Mouse (Mus musculus) kidney, postnatal 36 days (tissue): Measurements from ENCODE around the gene C1qtnf3.
"Not testable (repeated sequence)": the region's sequence is repeated elsewhere in the genome, so short reads cannot be mapped to it uniquely, and the experiment has no call there.

Experiments
- DNase-seq, 2 experiments: peaks; one replicate each; pipeline ENCODE4 v3.0.0; 2021 to 2022; ENCODE audit warnings: mixed read lengths in 2 of 2

C1qtnf3 gene

GRCm38 (mm10) chr15:10959277-10960026 is 7.3 kb downstream of the C1qtnf3 start:
- peak; percentile 55 to 72 for DNase-seq

DNA sequence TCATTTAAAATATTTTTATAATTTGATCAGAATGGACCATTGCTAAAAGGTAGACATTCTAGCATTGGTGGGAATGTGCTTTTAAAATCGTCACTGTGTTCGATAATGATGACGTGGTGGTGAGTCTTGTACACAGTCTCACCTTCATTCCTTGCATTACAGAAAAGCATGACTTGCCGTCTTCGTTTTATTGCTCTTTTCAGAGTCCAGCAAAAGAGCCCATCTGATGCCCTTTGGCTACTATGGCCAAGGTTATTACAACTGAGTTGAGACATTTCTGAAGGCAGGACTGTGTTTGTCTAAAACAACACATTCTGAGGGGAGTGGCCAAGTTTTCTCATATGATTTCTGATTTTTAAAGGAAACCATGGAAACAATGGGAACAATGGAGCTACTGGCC is 8.1 kb downstream of the C1qtnf3 start:
- DNase-seq, result no peak

DNA sequence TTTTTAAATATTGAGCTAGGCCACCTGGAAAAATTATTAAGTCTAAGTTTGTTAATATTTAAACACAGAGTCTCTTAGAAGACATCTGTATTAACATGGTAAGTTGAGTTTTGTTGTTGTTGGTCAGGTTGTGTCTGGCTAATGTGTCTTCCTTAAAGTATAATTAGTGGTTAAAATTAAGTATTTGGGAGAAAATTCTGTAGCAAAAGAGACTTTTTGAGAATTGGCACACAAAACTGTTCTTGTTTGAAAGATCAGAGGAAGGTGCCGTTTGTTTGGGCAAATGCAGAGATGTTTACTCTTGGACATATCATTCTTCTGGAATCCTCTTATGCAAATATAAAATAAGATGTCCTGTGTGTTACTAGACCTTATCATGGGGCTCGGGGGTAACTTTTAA is 10.5 kb downstream of the C1qtnf3 start:
- no peak for DNase-seq

GRCm38 (mm10) chr15:10969439-10969838 is 17.3 kb downstream of the C1qtnf3 start:
- DNase-seq, result no peak

- DNase-seq, result peak; percentile 47 to 53
Measured at GRCm38 (mm10) chr15:10970777-10971176, 18.6 kb downstream of the C1qtnf3 start.

- no peak for DNase-seq
Measured at GRCm38 (mm10) chr15:10977151-10977550, 25.0 kb downstream of the C1qtnf3 start.

DNA sequence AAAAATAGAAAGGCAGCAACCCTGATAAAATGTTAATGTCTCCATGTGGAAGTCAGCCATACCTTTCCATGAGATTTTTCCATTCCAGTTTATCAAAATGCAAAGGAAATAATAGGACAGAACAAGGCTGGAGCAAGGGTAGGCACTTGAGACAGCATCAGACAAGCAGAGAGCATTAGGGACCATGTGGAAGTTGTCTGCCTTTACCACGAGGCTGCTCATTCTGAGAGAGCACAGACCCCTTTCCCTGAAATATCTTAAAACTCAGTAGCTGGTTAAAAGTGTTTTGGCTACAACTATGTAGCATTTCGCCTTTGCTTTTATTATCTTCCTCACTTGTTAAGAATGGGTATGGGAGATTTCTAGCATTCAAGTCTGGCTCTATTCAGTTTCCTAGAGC is 28.6 kb downstream of the C1qtnf3 start:
- DNase-seq, result no peak

DNA sequence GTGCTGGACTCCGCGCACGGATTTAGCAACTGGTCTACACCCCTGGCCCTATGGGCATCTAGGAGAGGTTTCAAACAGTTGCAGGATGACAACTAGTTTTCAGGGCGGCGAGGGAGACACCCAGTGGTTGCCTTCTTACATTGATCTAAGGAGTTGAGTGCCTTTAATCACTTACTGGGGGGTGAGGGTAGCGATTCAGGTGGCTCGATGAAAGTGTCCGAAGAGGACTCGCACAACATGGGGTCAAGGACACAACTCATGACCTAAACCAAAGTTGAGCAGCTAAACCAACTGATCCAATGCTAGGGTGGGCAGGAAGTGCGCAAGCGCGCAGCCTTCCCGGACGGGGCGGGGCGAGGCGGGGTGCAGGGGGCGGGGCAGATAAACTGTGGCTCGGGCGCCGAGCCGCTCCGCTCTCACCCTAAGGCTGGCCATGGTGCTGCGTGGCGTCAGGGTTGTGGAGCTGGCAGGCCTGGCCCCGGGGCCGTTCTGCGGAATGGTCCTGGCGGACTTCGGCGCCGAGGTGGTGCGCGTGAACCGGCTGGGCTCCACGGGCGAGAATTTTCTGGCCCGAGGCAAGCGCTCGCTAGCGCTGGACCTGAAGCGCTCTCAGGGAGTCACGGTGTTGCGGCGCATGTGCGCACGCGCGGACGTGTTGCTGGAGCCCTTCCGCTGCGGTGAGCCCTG is 29.4 kb downstream of the C1qtnf3 start, which contains the start of gene Amacr:
TSS of gene Amacr (plus strand) at position 380 of the 687 bp plus-strand sequence.
- peak; percentile 89 to 93 for DNase-seq

DNA sequence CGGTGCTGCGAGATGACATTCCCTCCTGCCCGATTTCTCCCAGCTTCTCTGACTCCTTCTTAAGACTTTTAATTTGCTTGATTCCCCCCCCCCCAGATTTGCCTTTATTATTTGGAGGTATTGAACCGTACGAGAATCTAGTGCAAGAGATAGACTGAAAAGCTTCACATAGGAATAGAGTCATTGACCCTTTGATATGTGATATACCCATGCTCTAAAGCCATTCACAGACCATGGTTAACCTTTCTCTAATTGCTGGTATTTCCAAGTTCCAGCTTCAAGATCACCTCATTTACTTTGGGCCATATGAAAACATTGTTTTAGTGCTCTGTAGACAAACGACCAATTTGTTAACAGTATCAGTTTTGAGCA is 29.9 kb downstream of the C1qtnf3 start:
- no peak for DNase-seq

GRCm38 (mm10) chr15:10985756-10986155 is 33.6 kb downstream of the C1qtnf3 start:
- DNase-seq, result peak; percentile 51 to 81

GRCm38 (mm10) chr15:10986477-10986876 is 34.3 kb downstream of the C1qtnf3 start:
- DNase-seq, result not testable (repeated sequence)

DNA sequence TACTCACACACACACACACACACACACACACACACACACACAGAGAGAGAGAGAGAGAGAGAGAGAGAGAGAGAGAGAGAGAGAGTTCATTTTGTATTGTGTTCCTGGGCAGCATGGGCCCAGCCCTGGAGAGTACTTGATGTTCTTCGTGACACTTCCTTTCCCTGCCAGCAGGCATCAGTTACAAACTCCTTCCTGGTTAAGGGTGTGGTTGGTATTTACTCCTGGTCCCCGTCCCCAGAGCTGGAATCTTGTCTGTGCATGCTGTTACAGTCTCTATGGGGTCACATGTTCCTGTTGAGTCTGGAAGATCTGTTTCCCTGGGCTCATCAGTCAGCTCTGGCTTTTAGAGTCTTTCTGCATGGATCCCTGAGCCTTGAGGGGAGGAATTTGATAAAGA is 38.3 kb downstream of the C1qtnf3 start:
- DNase-seq, result peak in 1 of 2 experiments; percentile 39

DNA sequence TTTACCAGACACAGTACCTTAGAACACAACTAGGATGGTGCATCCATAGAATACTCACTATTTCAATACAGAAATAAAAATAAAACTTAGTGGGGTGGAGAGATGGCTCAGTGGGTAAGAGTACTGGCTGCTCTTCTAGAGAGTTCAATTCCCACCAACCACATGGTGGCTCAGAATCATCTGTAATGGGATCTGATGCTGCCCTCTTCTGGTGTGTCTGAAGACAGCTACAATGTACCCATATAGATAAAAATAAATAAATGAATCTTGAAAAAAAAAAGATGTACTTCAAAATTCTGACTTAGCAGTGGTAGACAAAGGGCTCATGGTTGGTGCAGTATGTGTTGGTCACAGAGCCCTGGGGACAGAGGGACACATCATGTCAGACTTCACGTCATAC is 39.4 kb downstream of the C1qtnf3 start:
- no peak for DNase-seq

DNA sequence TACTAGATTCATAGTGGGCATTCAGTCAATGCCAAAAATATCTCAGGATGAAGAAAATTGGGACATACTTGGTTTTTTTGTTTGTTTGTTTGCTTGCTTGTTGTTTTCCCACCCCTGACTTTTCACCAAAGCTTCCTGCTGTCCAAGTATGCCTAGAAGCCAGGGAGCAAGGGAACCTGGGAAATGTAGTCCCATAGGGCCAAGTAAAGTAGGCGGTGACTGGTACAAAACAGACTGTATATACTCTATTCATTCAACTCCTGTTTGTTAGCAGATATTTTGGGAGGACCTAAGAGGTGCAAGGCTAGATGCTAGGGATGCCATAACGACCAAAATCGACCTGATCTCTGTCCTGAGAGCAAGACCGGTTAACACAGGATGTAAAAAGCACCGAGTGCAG is 47.7 kb downstream of the C1qtnf3 start:
- DNase-seq, result peak; percentile 33 to 39

GRCm38 (mm10) chr15:11000421-11000820 is 48.3 kb downstream of the C1qtnf3 start, which contains the start of gene Slc45a2:
Slc45a2 (plus strand) TSS chr15:11000721.
- DNase-seq, result no peak

GRCm38 (mm10) chr15:11003791-11004190 is 51.7 kb downstream of the C1qtnf3 start:
- DNase-seq, result no peak

DNA sequence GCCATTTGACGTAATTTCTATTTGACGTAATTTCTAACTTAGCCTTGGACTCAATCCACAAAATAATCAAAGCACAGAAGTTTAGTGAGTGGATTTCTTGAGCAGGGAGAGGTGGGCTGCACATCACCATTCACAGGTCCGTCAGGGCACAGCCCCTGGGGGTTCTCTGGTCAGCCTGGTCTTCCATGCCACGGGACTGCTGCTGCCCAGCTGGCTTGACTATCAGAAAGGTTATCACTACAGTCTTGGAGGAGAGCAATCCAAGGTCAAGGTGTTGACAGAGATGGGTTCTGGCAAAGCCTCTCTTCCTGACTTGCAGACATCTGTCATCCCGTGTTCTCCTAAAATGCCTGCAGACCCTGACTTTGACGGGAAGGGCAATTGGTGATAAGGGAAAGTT is 52.5 kb downstream of the C1qtnf3 start:
- no peak for DNase-seq

DNA sequence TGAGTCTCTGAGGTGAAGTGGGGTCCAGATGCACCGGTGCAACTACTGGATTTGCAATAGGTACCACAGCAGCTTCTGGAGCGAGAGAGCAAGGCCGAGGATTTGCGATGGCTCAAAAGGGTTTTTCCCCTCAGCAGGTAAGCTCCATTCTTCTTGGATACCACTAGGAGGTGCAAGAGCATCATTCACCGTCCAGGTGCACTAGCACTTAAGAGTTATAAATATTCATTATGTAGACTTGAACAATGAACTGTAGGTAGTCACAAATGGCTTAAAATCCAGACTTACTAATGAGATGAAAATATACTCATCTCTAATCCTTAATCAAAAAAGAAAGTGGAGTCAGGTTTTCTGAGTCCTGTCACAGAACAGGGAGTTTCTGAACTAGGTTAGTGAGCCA is 56.6 kb downstream of the C1qtnf3 start:
- peak; percentile 40 to 55 for DNase-seq

GRCm38 (mm10) chr15:11010976-11011548 is 58.9 kb downstream of the C1qtnf3 start:
- DNase-seq, result no peak

DNA sequence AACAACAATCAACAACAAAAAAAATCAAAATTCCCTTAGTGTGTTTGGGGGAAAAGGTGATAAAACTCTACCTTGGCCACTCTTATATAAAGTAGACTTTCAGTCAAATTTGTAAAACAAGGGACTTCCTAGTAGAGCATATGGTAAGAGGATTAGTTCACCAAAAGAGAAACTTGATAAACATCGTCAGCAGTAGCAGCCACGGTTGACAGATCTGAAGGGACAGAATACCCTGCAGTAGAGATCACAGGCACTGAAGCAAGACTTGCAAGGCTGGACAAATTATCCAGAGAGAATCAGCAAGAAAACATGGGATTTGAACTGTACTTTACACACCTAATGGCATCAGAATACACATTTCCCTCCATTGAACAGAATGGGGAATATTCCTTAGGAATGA is 62.8 kb downstream of the C1qtnf3 start:
- DNase-seq, result no peak

- peak; percentile 12 to 63 for DNase-seq
Measured at GRCm38 (mm10) chr15:11026801-11027561, 74.8 kb downstream of the C1qtnf3 start.
